Mouse (Mus musculus): ENCODE measurements around the gene St8sia6.
"Not testable (repeated sequence)": the region's sequence is repeated elsewhere in the genome, so short reads cannot be mapped to it uniquely, and the experiment has no call there.

DNA sequence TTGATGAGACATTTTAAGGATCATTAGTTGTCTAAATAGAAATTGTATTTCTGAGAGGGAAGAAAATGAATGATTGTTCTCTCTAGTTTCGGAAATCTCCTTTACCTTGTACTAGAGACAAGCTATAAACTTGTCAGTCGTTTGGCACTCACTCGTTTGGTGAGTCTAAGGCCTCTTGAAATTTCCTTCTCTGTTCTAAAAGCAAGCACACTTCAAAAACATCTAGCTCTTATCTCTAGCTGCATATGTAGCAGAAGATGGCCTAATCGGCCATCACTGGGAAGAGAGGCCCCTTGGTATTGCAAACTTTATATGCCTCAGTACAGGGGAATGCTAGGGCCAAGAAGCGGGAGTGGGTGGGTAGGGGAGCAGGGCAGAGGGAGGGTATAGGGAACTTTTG lies 190.2 kb downstream of the St8sia6 start:
- not testable (repeated sequence) for TF ChIP-seq CTCF (IDR thresholded peaks at IDR 0.05; ENCODE audit: low read depth, low read length); POLR2A (IDR thresholded peaks at IDR 0.05; ENCODE audit: borderline replicate concordance, low read depth, low read length)

Measured in bone marrow macrophage, adult 2 months (primary cell).